Mouse (Mus musculus) megakaryocyte, embryonic 14.5 days (primary cell): ENCODE results near the gene Fxr2.

Experiments used
- FLI1 ChIP-seq: IDR thresholded peaks from 2 replicates; pipeline ENCODE4 v1.6.1; 2012; ENCODE audit warnings: low read length, inconsistent platforms, mixed read lengths
- GATA1 ChIP-seq: IDR thresholded peaks from 3 replicates; pipeline ENCODE4 v1.6.1; 2012; ENCODE audit warnings: mixed read lengths, low read length, inconsistent platforms, borderline replicate concordance

DNA sequence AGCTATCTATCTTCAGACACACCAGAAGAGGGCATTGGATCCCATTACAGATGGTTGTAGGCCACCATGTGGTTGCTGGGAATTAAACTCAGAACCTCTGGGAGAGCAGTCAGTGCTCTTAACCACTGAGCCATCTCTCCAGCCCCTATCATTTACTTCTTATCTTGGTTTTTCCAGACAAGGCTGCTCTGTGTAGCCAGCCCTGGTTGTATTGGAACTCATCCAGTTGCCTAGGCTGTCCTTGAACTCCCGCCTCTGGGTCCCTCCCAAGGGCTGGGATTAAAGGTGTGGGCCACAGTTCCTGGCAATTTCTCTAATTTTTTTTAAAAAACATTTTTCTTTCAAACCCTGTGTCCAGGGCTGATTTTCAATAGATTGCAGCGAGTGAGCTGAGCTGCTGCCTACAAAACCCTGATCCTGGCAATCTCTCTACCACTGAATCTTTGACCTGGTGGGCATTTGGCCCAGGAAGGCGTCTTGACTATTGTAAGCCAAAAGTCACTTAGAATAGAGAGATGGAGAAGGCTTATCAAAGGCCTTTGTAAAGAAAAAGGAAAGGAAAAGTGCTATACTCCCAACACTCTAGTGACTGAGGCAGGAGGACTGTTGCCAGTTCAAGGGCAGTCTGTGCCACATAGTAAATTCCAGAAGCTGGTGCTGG lies 28.6 kb downstream of the Fxr2 start:
- TF ChIP-seq GATA1 (no peak), FLI1 (no peak)
